Mouse (Mus musculus): ENCODE measurements at regions not wholly inside any gene's neighbourhood (a gene's known extent, or its start where the extent isn't known, plus 50 kb on each side); places are given as distances from the start of the nearest gene placed in this dataset.

DNA sequence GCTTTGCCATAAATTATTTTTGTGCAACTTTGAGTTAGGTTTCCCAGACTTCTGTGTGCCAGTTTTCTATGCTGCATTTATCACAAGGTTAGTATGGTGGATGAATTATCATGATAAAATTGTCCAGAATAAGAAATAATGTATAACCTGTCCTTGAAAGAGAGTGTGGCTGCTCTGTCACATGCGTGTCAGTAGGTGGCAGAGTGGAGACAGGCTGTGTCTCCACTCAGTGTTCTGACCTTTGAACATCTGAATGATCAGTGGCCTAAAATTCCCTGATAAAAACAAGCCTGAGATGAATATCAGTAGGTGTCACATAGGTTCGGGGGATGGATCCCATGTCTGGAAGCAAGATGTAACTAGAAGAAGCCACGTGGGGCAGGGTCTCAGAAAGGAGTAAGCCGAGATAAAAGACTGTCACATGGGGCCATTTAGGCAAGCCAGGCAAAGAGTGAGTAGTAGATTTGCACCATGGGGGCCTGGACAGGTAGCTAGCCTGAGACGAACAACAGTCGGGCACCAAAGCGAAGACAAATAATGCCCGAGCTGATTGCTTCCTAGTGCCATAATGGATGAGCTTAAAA lies 660.0 kb downstream of the Trim52 start:
- TF ChIP-seq ZC3H11A (IDR thresholded peaks at IDR 0.05; ENCODE audit: borderline replicate concordance, low read depth, low read length) (0 out of 2 replicates have a peak, but pooled peaks have one; percentile 4), MAFK (IDR thresholded peaks at IDR 0.05; ENCODE audit: insufficient read depth, low read depth, low read length) (no peak), HCFC1 (IDR thresholded peaks at IDR 0.05; ENCODE audit: borderline replicate concordance, insufficient read depth, low read length) (no peak), CHD2 (IDR thresholded peaks at IDR 0.05; ENCODE audit: low read depth, low read length) (no peak)

Data from ES-E14 (cell line).